Mouse (Mus musculus) G1E (cell line): ENCODE results near the gene Ankfn1.

Source experiments
- CTCF ChIP-seq: IDR thresholded peaks from 2 replicates; pipeline ENCODE4 v1.5.1; 2012; ENCODE audit warnings: low read depth, low read length, inconsistent platforms, mixed read lengths
- GATA1 ChIP-seq: IDR thresholded peaks from 2 replicates; pipeline ENCODE4 v1.6.1; 2012; ENCODE audit warnings: borderline replicate concordance, low read length, inconsistent platforms, mixed read lengths
- GATA2 ChIP-seq: IDR thresholded peaks from 2 replicates; pipeline ENCODE4 v1.6.1; 2012; ENCODE audit warnings: low read depth, low read length, inconsistent platforms, borderline replicate concordance
- POLR2AphosphoS5 ChIP-seq: IDR thresholded peaks from 2 replicates; pipeline ENCODE4 v1.6.1; 2012; ENCODE audit warnings: low read depth, low read length, inconsistent platforms; ENCODE audit not compliant: insufficient replicate concordance
- TAL1 ChIP-seq: conservative IDR thresholded peaks from 2 replicates; pipeline ENCODE4 v1.6.1; 2012; ENCODE audit warnings: low read depth, low read length, inconsistent platforms, mixed read lengths

DNA sequence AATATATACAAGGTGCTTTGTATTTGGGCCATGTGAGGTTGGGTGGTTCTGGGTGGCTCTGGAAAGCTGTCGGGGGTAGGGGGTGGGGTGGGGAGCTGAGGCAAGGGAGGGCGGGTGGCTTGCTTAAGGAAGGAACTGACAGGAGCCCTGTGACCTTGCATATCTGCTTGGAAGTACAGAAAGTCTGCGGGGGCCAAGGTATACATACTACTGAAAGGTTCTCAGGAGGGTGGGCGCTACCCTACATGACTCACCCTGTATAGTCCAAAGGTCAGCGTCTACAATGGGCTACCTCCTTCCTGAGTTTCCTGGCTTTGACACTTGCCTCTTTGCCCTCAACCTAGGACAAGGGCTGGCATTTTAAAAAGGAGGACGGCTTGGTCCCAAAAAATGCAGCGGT, 407.1 kb downstream of the Ankfn1 start:
- TF ChIP-seq CTCF (no peak), POLR2AphosphoS5 (no peak), GATA1 (no peak), GATA2 (no peak), TAL1 (no peak)
